Comparison of ENCODE assay signal across 8 mouse cellular contexts in genomic region chr9:62341123-62341486, GRCm38 (mm10). TPM values are rescaled to one million over a fixed set of nuclear protein-coding genes. Genes with fewer than 3 reads are reported as not detected.
A peak's percentile ranks its signal among the peaks of the same experiment; 100 is the strongest.
DNase-seq lines count a peak whose midpoint lies in the region; ATAC-seq and TF ChIP-seq lines count a peak whose summit lies in the region.

Gene Anp32a, plus strand, starts transcription at chr9:62341293.

- peak within 1 kb of the TSS; percentile 94 for H3K9ac ChIP-seq in forebrain, embryonic 12.5 days
- peak within 1 kb of the TSS; percentile 99 for H3K9ac ChIP-seq in heart, postnatal 0 days (replicated peaks; ENCODE audit: low read depth, low read length)
- peak within 1 kb of the TSS; percentile 91 for H3K9ac ChIP-seq in liver, postnatal 0 days (replicated peaks)
- peak within 1 kb of the TSS; percentile 99 for H3K9ac ChIP-seq in neural tube, embryonic 14.5 days (replicated peaks; ENCODE audit: low read depth, low read length)

- no peaks in the 10 kb centered on the region for H3K9me3 ChIP-seq in E14TG2a.4 (ENCODE audit: low read length)
- H3K9me3 ChIP-seq in forebrain, embryonic 12.5 days = no peaks in the 10 kb centered on the region
- no peaks in the 10 kb centered on the region for H3K9me3 ChIP-seq in heart, postnatal 0 days (replicated peaks; ENCODE audit: control insufficient read depth, low read length)
- no peaks in the 10 kb centered on the region for H3K9me3 ChIP-seq in liver, postnatal 0 days (ENCODE audit: low read length)
- no peaks in the 10 kb centered on the region for H3K9me3 ChIP-seq in neural tube, embryonic 14.5 days (ENCODE audit: control insufficient read depth, low read length)

- peaks cover 3% of the 10 kb centered on the region for H3K27me3 ChIP-seq in E14TG2a.4 (ENCODE audit: insufficient read depth, low read length)
- no peaks in the 10 kb centered on the region for H3K27me3 ChIP-seq in forebrain, embryonic 12.5 days
- no peaks in the 10 kb centered on the region for H3K27me3 ChIP-seq in heart, postnatal 0 days (ENCODE audit: control insufficient read depth, insufficient read depth, low read length)
- no peaks in the 10 kb centered on the region for H3K27me3 ChIP-seq in liver, postnatal 0 days (ENCODE audit: insufficient read depth, low read length)
- H3K27me3 ChIP-seq in neural tube, embryonic 14.5 days (ENCODE audit: control insufficient read depth, insufficient read depth, low read length) = no peaks in the 10 kb centered on the region

- peak; percentile 93 for ATAC-seq in forebrain, embryonic 12.5 days (ENCODE audit: low FRiP score)
- ATAC-seq in heart, postnatal 0 days (ENCODE audit: insufficient read depth, low read depth) = peak; percentile 84
- peak; percentile 76 for ATAC-seq in liver, postnatal 0 days
- peak; percentile 93 for ATAC-seq in neural tube, embryonic 14.5 days (ENCODE audit: low read depth)

- no peak for TF ChIP-seq CTCF in E14TG2a.4 (conservative IDR thresholded peaks at IDR 0.05; ENCODE audit: low read length)
- no peak for TF ChIP-seq CTCF in heart, postnatal 0 days (IDR thresholded peaks at IDR 0.05; ENCODE audit: low read depth)
- TF ChIP-seq CTCF in liver, postnatal 0 days (IDR thresholded peaks at IDR 0.05; ENCODE audit: low read depth) = no peak

- DNase-seq in c-Kit-positive CD71-positive TER-119-positive erythroid progenitor cells, embryonic 14.5 days (ENCODE audit: low spot score) = peak; percentile 96
- DNase-seq in heart, postnatal 0 days (ENCODE audit: low spot score) = peak; percentile 93
- no peak for DNase-seq in large intestine, adult 2 months (ENCODE audit: low read depth, low spot score)
- peak; percentile 97 for DNase-seq in liver, postnatal 0 days
- DNase-seq in testis, postnatal 10 days (ENCODE audit: low spot score) = peak; percentile 99

- peak within 1 kb of the TSS; percentile 84 for H3K4me2 ChIP-seq in forebrain, embryonic 12.5 days
- peak within 1 kb of the TSS; percentile 91 for H3K4me2 ChIP-seq in heart, postnatal 0 days (ENCODE audit: low read depth, low read length)
- peak within 1 kb of the TSS; percentile 95 for H3K4me2 ChIP-seq in liver, postnatal 0 days (ENCODE audit: low read depth, low read length)
- H3K4me2 ChIP-seq in neural tube, embryonic 14.5 days (ENCODE audit: low read depth, low read length) = peak within 1 kb of the TSS; percentile 77

- H3K27ac ChIP-seq in forebrain, embryonic 12.5 days = peak within 1 kb of the TSS; percentile 99
- peak within 1 kb of the TSS; percentile 100 for H3K27ac ChIP-seq in heart, postnatal 0 days (ENCODE audit: low read depth)
- H3K27ac ChIP-seq in liver, postnatal 0 days (ENCODE audit: low read depth) = peak within 1 kb of the TSS; percentile 99
- H3K27ac ChIP-seq in neural tube, embryonic 14.5 days (ENCODE audit: low read depth, low read length) = peak within 1 kb of the TSS; percentile 99

- 0 out of 2 replicates have a peak, but pooled peaks cover 8% of the 10 kb centered on the region for H3K36me3 ChIP-seq in E14TG2a.4 (ENCODE audit: insufficient read depth, low read length)
- H3K36me3 ChIP-seq in forebrain, embryonic 12.5 days (replicated peaks) = no peaks in the 10 kb centered on the region
- no peaks in the 10 kb centered on the region for H3K36me3 ChIP-seq in heart, postnatal 0 days (replicated peaks; ENCODE audit: control insufficient read depth, insufficient read depth, low read length)
- H3K36me3 ChIP-seq in liver, postnatal 0 days (replicated peaks; ENCODE audit: insufficient read depth, low read length) = no peaks in the 10 kb centered on the region
- H3K36me3 ChIP-seq in neural tube, embryonic 14.5 days (ENCODE audit: control insufficient read depth, insufficient read depth, low read length) = no peaks in the 10 kb centered on the region

- under 1% methylated on average over 34 of the region's 34 CpGs for WGBS in forebrain, embryonic 12.5 days
- under 1% methylated on average over 32 of the region's 34 CpGs for WGBS in heart, postnatal 0 days
- WGBS in large intestine, adult 2 months = under 1% methylated on average over 34 of the region's 34 CpGs
- under 1% methylated on average over 34 of the region's 34 CpGs for WGBS in liver, postnatal 0 days (ENCODE audit: insufficient replicate concordance)
- WGBS in neural tube, embryonic 14.5 days = 1% methylated on average over 31 of the region's 34 CpGs

- H3K4me1 ChIP-seq in E14TG2a.4 (replicated peaks; ENCODE audit: low read depth, low read length) = peaks cover 48% of the 10 kb centered on the region
- peaks cover 32% of the 10 kb centered on the region for H3K4me1 ChIP-seq in forebrain, embryonic 12.5 days
- peaks cover 25% of the 10 kb centered on the region for H3K4me1 ChIP-seq in heart, postnatal 0 days (ENCODE audit: control insufficient read depth, insufficient read depth)
- H3K4me1 ChIP-seq in liver, postnatal 0 days (ENCODE audit: insufficient read depth) = peaks cover 18% of the 10 kb centered on the region
- H3K4me1 ChIP-seq in neural tube, embryonic 14.5 days (ENCODE audit: control insufficient read depth, insufficient read depth, low read length) = peaks cover 19% of the 10 kb centered on the region

- H3K4me3 ChIP-seq in E14TG2a.4 (replicated peaks; ENCODE audit: low read length) = peak within 1 kb of the TSS; percentile 88
- H3K4me3 ChIP-seq in forebrain, embryonic 12.5 days (replicated peaks) = peak within 1 kb of the TSS; percentile 89
- H3K4me3 ChIP-seq in heart, postnatal 0 days (ENCODE audit: low read depth, low read length) = peak within 1 kb of the TSS; percentile 93
- H3K4me3 ChIP-seq in liver, postnatal 0 days (ENCODE audit: low read depth, low read length) = peak within 1 kb of the TSS; percentile 63
- peak within 1 kb of the TSS; percentile 87 for H3K4me3 ChIP-seq in neural tube, embryonic 14.5 days (ENCODE audit: low read depth, low read length)

- TF ChIP-seq EP300 in heart, postnatal 0 days (IDR thresholded peaks at IDR 0.05; ENCODE audit: low read depth) = peak; percentile 97
- TF ChIP-seq EP300 in liver, postnatal 0 days (IDR thresholded peaks at IDR 0.05; ENCODE audit: low read depth) = peak; percentile 80

RNA-seq across cellular contexts. Expression of gene Anp32a, which starts in this region (rescaled TPM):
- polyA plus RNA-seq in forebrain, embryonic 12.5 days (2016; fragmentation: Nextera tagmentation; extraction: Ambion mirVana) = 203 and 223 TPM in 2 replicates
- total RNA-seq in heart, postnatal 0 days (2014; rRNA removed; ENCODE audit: low replicate concordance) = 20.8 and 28.8 TPM in 2 replicates
- 127 and 132 TPM in 2 replicates for polyA plus RNA-seq in heart, postnatal 0 days (2015; fragmentation: Nextera tagmentation; extraction: Ambion mirVana)
- 13.2 and 15.1 TPM in 2 replicates for polyA plus RNA-seq in large intestine, adult 2 months (2012; rRNA removed)
- polyA plus RNA-seq in liver, postnatal 0 days (2015; fragmentation: Nextera tagmentation; extraction: Ambion mirVana) = 54.5 and 60.4 TPM in 2 replicates
- polyA plus RNA-seq in neural tube, embryonic 14.5 days (2014; fragmentation: Nextera tagmentation; extraction: Ambion mirVana) = 69.7 and 77.4 TPM in 2 replicates
